Mouse (Mus musculus) C2C12 (cell line): Measurements from ENCODE around the gene Hecw2.

Source experiments
- CEBPB ChIP-seq: IDR thresholded peaks from one replicate; pipeline ENCODE4 v1.6.1; 2011; ENCODE audit warnings: low read depth, mild to moderate bottlenecking, control low read depth, moderate library complexity
- CTCF ChIP-seq: IDR thresholded peaks from one replicate; pipeline ENCODE4 v1.5.1; 2011; ENCODE audit not compliant: control insufficient read depth, insufficient read depth, insufficient read length
- MAX ChIP-seq: IDR thresholded peaks from one replicate; pipeline ENCODE4 v1.6.1; 2011; ENCODE audit warnings: mild to moderate bottlenecking, control low read depth
- MYOG ChIP-seq: IDR thresholded peaks from one replicate; pipeline ENCODE4 v1.6.1; 2011; ENCODE audit not compliant: control insufficient read depth, insufficient read length; ENCODE audit errors: extremely low read depth
- USF1 ChIP-seq: IDR thresholded peaks from one replicate; pipeline ENCODE4 v1.6.1; 2011; ENCODE audit warnings: low read depth, mild to moderate bottlenecking, control low read depth, moderate library complexity

- TF ChIP-seq CTCF (no peak), CEBPB (no peak), USF1 (no peak), MAX (no peak), MYOG (no peak)
Observed at GRCm38 (mm10) chr1:53864046-53864445, 330.9 kb downstream of the Hecw2 start.
